In the genomic region with DNA sequence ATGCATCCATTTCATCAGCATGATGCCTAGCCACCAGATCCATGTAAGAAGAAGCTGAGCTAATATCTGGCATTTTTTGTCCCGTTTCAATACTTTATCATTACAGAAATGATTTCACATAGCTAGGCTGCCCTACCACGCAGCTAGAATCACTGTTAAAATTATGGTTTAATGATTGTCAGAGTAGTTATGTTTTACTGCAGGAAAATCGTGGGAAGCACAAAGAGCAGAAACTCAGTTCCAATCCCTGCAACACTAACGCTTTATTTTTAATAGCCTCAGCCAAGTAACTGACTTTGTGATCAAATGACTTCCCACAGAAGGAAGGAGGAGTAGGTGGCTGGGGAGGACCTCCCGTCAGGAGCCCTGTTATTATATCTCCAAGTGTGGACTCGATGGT, we compare ENCODE assay signal across 23 mouse cellular contexts. TPM values are rescaled to one million over a fixed set of nuclear protein-coding genes. Genes with fewer than 3 reads are reported as not detected.
A peak's percentile ranks its signal among the peaks of the same experiment; 100 is the strongest.
DNase-seq lines count a peak whose midpoint lies in the region; ATAC-seq and TF ChIP-seq lines count a peak whose summit lies in the region.
"Had no signal": no experiment of that assay in that cellular context is flagged by ENCODE, and none has a peak within 500 bp of the region (broad histone marks: within the 10 kb centered on the region; RNA-seq: fewer than 3 reads in every experiment).

No protein-coding gene starts in this region.

- no peaks in the 10 kb centered on the region for H3K9me3 ChIP-seq in intestine, embryonic 15.5 days
- H3K9me3 ChIP-seq in intestine, embryonic 16.5 days (ENCODE audit: control insufficient read depth, low read length), result no peaks in the 10 kb centered on the region
- no peaks in the 10 kb centered on the region for H3K9me3 ChIP-seq in forebrain, embryonic 13.5 days (replicated peaks)
- H3K9me3 ChIP-seq: embryonic facial prominence, embryonic 13.5 days; embryonic facial prominence, embryonic 15.5 days; forebrain, embryonic 10.5 days; forebrain, embryonic 12.5 days; forebrain, embryonic 15.5 days had no signal

- no peak overlapping the region for H3K9ac ChIP-seq in intestine, embryonic 15.5 days
- H3K9ac ChIP-seq in intestine, embryonic 16.5 days (ENCODE audit: low read depth, low read length), result no peak overlapping the region
- H3K9ac ChIP-seq in forebrain, embryonic 13.5 days, result no peak overlapping the region
- H3K9ac ChIP-seq: embryonic facial prominence, embryonic 13.5 days; embryonic facial prominence, embryonic 15.5 days; forebrain, embryonic 12.5 days; forebrain, embryonic 15.5 days had no signal

- H3K27me3 ChIP-seq in kidney, adult 2 months (replicated peaks; ENCODE audit: control insufficient read depth, insufficient read depth, low read length), result no peaks in the 10 kb centered on the region
- no peaks in the 10 kb centered on the region for H3K27me3 ChIP-seq in intestine, embryonic 15.5 days (replicated peaks)
- H3K27me3 ChIP-seq in intestine, embryonic 16.5 days (replicated peaks; ENCODE audit: control insufficient read depth, insufficient read depth, low read length), result no peaks in the 10 kb centered on the region
- no peaks in the 10 kb centered on the region for H3K27me3 ChIP-seq in small intestine, adult 2 months (ENCODE audit: control insufficient read depth, insufficient read depth, low read length)
- no peaks in the 10 kb centered on the region for H3K27me3 ChIP-seq in forebrain, embryonic 13.5 days
- H3K27me3 ChIP-seq: embryonic facial prominence, embryonic 13.5 days; embryonic facial prominence, embryonic 15.5 days; forebrain, embryonic 12.5 days; forebrain, embryonic 15.5 days had no signal

- peak; percentile 59 for DNase-seq in kidney, adult 2 months
- no peak for DNase-seq in kidney, adult 18-20 months
- no peak for DNase-seq in thymus, postnatal 25 days
- DNase-seq: adrenal gland, adult 2 months; adrenal gland, postnatal 10 days; adrenal gland, postnatal 25 days; cerebellum, adult 11 months; cerebellum, adult 18-20 months; cerebellum, adult 8-10 months; cerebellum, adult 9-11 months; cerebellum, postnatal 14 days; cerebellum, postnatal 36 days; embryo, embryonic 11 days had no signal

- peak; percentile 18; the same call in 1 of the 2 replicates for ATAC-seq in intestine, embryonic 15.5 days
- ATAC-seq in intestine, embryonic 16.5 days, result peak; percentile 36
- no peak for ATAC-seq in forebrain, embryonic 13.5 days
- ATAC-seq: forebrain, embryonic 15.5 days had no signal

- H3K27ac ChIP-seq in kidney, adult 2 months (ENCODE audit: insufficient read depth, low read depth, low read length), result peak overlapping the region; percentile 28
- H3K27ac ChIP-seq in intestine, embryonic 15.5 days, result peak overlapping the region; percentile 41
- peak overlapping the region; percentile 60 for H3K27ac ChIP-seq in intestine, embryonic 16.5 days (ENCODE audit: low read length)
- peak overlapping the region; percentile 40 for H3K27ac ChIP-seq in small intestine, adult 2 months (ENCODE audit: insufficient read depth, low read depth, low read length)
- no peak overlapping the region for H3K27ac ChIP-seq in forebrain, embryonic 13.5 days
- H3K27ac ChIP-seq: embryonic facial prominence, embryonic 13.5 days; embryonic facial prominence, embryonic 15.5 days; forebrain, embryonic 10.5 days; forebrain, embryonic 12.5 days; forebrain, embryonic 15.5 days had no signal

- H3K4me1 ChIP-seq in kidney, adult 2 months (ENCODE audit: control insufficient read depth, insufficient read depth, low read length), result no peaks in the 10 kb centered on the region; the same call in 1 of the 2 replicates
- no peaks in the 10 kb centered on the region for H3K4me1 ChIP-seq in intestine, embryonic 15.5 days (replicated peaks)
- 0 out of 2 replicates have a peak, but pooled peaks cover 4% of the 10 kb centered on the region for H3K4me1 ChIP-seq in intestine, embryonic 16.5 days (ENCODE audit: control insufficient read depth, insufficient read depth, low read length)
- H3K4me1 ChIP-seq in small intestine, adult 2 months (ENCODE audit: control insufficient read depth, insufficient read depth, insufficient read length, low read length), result peaks cover 7% of the 10 kb centered on the region; the same call in 1 of the 2 replicates
- no peaks in the 10 kb centered on the region for H3K4me1 ChIP-seq in forebrain, embryonic 13.5 days
- H3K4me1 ChIP-seq: embryonic facial prominence, embryonic 13.5 days; embryonic facial prominence, embryonic 15.5 days; forebrain, embryonic 10.5 days; forebrain, embryonic 12.5 days; forebrain, embryonic 15.5 days had no signal

- 0 out of 2 replicates have a peak overlapping the region, but pooled peaks have one; percentile 3 for H3K4me2 ChIP-seq in intestine, embryonic 15.5 days (replicated peaks)
- peak overlapping the region; percentile 11; the same call in 1 of the 2 replicates for H3K4me2 ChIP-seq in intestine, embryonic 16.5 days (ENCODE audit: low read depth, low read length)
- no peak overlapping the region for H3K4me2 ChIP-seq in forebrain, embryonic 13.5 days
- H3K4me2 ChIP-seq: embryonic facial prominence, embryonic 13.5 days; embryonic facial prominence, embryonic 15.5 days; forebrain, embryonic 12.5 days; forebrain, embryonic 15.5 days had no signal

- WGBS in kidney, adult 2 months, result 37% methylated on average over 6 of the region's 6 CpGs
- WGBS in intestine, embryonic 15.5 days, result 62% methylated on average over 6 of the region's 6 CpGs
- WGBS in intestine, embryonic 16.5 days, result 58% methylated on average over 6 of the region's 6 CpGs
- 32% methylated on average over 6 of the region's 6 CpGs for WGBS in small intestine, adult 2 months
- 85% methylated on average over 6 of the region's 6 CpGs for WGBS in forebrain, embryonic 13.5 days

- no peak for TF ChIP-seq POLR2A in kidney, adult 2 months (IDR thresholded peaks at IDR 0.05; ENCODE audit: low read depth, low read length)
- TF ChIP-seq POLR2A in small intestine, adult 2 months (IDR thresholded peaks at IDR 0.05; ENCODE audit: low read depth, low read length), result no peak

- H3K4me3 ChIP-seq in kidney, adult 2 months (ENCODE audit: insufficient read depth, low read depth, low read length), result no peak overlapping the region
- H3K4me3 ChIP-seq in intestine, embryonic 15.5 days (replicated peaks), result no peak overlapping the region
- H3K4me3 ChIP-seq in intestine, embryonic 16.5 days (ENCODE audit: low read length), result no peak overlapping the region
- H3K4me3 ChIP-seq in small intestine, adult 2 months (ENCODE audit: low read depth, low read length), result no peak overlapping the region
- H3K4me3 ChIP-seq in forebrain, embryonic 13.5 days, result no peak overlapping the region
- H3K4me3 ChIP-seq: embryonic facial prominence, embryonic 13.5 days; embryonic facial prominence, embryonic 15.5 days; erythroblast, embryonic 14.5 days; forebrain, embryonic 10.5 days; forebrain, embryonic 12.5 days; forebrain, embryonic 15.5 days had no signal

- no peak for TF ChIP-seq CTCF in kidney, adult 2 months (conservative IDR thresholded peaks at IDR 0.05; ENCODE audit: insufficient read depth, insufficient read length, low read depth, low read length)
- TF ChIP-seq CTCF in small intestine, adult 2 months (IDR thresholded peaks at IDR 0.05; ENCODE audit: extremely low read depth, insufficient read length, insufficient replicate concordance, low read depth, low read length), result no peak

- no peaks in the 10 kb centered on the region; the same call in 1 of the 2 replicates for H3K36me3 ChIP-seq in kidney, adult 2 months (ENCODE audit: control insufficient read depth, insufficient read depth, low read length)
- H3K36me3 ChIP-seq in intestine, embryonic 15.5 days, result no peaks in the 10 kb centered on the region
- H3K36me3 ChIP-seq in intestine, embryonic 16.5 days (ENCODE audit: control insufficient read depth, insufficient read depth, low read length), result no peaks in the 10 kb centered on the region
- no peaks in the 10 kb centered on the region for H3K36me3 ChIP-seq in small intestine, adult 2 months (ENCODE audit: control insufficient read depth, insufficient read depth, low read length)
- H3K36me3 ChIP-seq in forebrain, embryonic 13.5 days (ENCODE audit: poor library complexity, severe bottlenecking), result no peaks in the 10 kb centered on the region
- H3K36me3 ChIP-seq: embryonic facial prominence, embryonic 13.5 days; embryonic facial prominence, embryonic 15.5 days; forebrain, embryonic 10.5 days; forebrain, embryonic 12.5 days; forebrain, embryonic 15.5 days had no signal

RNA-seq across cellular contexts. Expression of gene Acsm3, which starts 6.3 kb away (rescaled TPM):
- 12.0 and 13.7 TPM in 2 replicates for polyA plus RNA-seq in kidney, adult 2 months (2012; rRNA removed)
- polyA plus RNA-seq in intestine, embryonic 15.5 days (2015; fragmentation: Nextera tagmentation; extraction: Ambion mirVana), result 9.1 and 9.2 TPM in 2 replicates
- 7.2 and 8.3 TPM in 2 replicates for polyA plus RNA-seq in intestine, embryonic 16.5 days (2015; fragmentation: Nextera tagmentation; extraction: Ambion mirVana)
- polyA plus RNA-seq in small intestine, adult 2 months (2012; rRNA removed), result 0.67 and 4.1 TPM in 2 replicates
- polyA plus RNA-seq in forebrain, embryonic 13.5 days (2015; fragmentation: Nextera tagmentation; extraction: Ambion mirVana), result 0.10 and 0.16 TPM in 2 replicates
- polyA plus RNA-seq: erythroblast, embryonic 14.5 days had no signal

RNA-seq across cellular contexts. Expression of gene Rexo5, which starts 26.8 kb away (rescaled TPM):
- polyA plus RNA-seq in kidney, adult 2 months (2012; rRNA removed), result 2.1 and 2.2 TPM in 2 replicates
- 17.7 and 19.6 TPM in 2 replicates for polyA plus RNA-seq in intestine, embryonic 15.5 days (2015; fragmentation: Nextera tagmentation; extraction: Ambion mirVana)
- polyA plus RNA-seq in intestine, embryonic 16.5 days (2015; fragmentation: Nextera tagmentation; extraction: Ambion mirVana), result 15.8 and 17.2 TPM in 2 replicates
- polyA plus RNA-seq in small intestine, adult 2 months (2012; rRNA removed), result 0.13 and 0.62 TPM in 2 replicates
- polyA plus RNA-seq in forebrain, embryonic 13.5 days (2015; fragmentation: Nextera tagmentation; extraction: Ambion mirVana), result 19.6 and 21.0 TPM in 2 replicates

RNA-seq across cellular contexts. Expression of gene Eri2, which starts 26.9 kb away (rescaled TPM):
- 0.90 and 1.1 TPM in 2 replicates for polyA plus RNA-seq in kidney, adult 2 months (2012; rRNA removed)
- polyA plus RNA-seq in intestine, embryonic 15.5 days (2015; fragmentation: Nextera tagmentation; extraction: Ambion mirVana), result 16.0 and 18.8 TPM in 2 replicates
- 14.0 and 15.1 TPM in 2 replicates for polyA plus RNA-seq in intestine, embryonic 16.5 days (2015; fragmentation: Nextera tagmentation; extraction: Ambion mirVana)
- 0.20 and 0.33 TPM in 2 replicates for polyA plus RNA-seq in small intestine, adult 2 months (2012; rRNA removed)
- polyA plus RNA-seq in forebrain, embryonic 13.5 days (2015; fragmentation: Nextera tagmentation; extraction: Ambion mirVana), result 28.3 and 30.4 TPM in 2 replicates

RNA-seq across cellular contexts. Expression of gene Thumpd1, which starts 46.4 kb away (rescaled TPM):
- polyA plus RNA-seq in kidney, adult 2 months (2012; rRNA removed), result 10.4 and 11.2 TPM in 2 replicates
- 61.9 and 62.9 TPM in 2 replicates for polyA plus RNA-seq in intestine, embryonic 15.5 days (2015; fragmentation: Nextera tagmentation; extraction: Ambion mirVana)
- 53.8 and 56.4 TPM in 2 replicates for polyA plus RNA-seq in intestine, embryonic 16.5 days (2015; fragmentation: Nextera tagmentation; extraction: Ambion mirVana)
- polyA plus RNA-seq in small intestine, adult 2 months (2012; rRNA removed), result 7.8 and 8.4 TPM in 2 replicates
- 75.2 and 83.8 TPM in 2 replicates for polyA plus RNA-seq in forebrain, embryonic 13.5 days (2015; fragmentation: Nextera tagmentation; extraction: Ambion mirVana)
